Mouse (Mus musculus) adrenal gland, adult (tissue): ENCODE data around the gene Cfdp1.
A peak's percentile ranks its signal among the peaks of the same experiment; 100 is the strongest.

Experiments used
- DNase-seq, 2 experiments: peaks; one replicate each; pipeline ENCODE4 v3.0.0; 2022 to 2023; ENCODE audit warnings: low spot score in 1 of 2; ENCODE audit not compliant: inconsistent age in 2 of 2

Gene Cfdp1

DNA sequence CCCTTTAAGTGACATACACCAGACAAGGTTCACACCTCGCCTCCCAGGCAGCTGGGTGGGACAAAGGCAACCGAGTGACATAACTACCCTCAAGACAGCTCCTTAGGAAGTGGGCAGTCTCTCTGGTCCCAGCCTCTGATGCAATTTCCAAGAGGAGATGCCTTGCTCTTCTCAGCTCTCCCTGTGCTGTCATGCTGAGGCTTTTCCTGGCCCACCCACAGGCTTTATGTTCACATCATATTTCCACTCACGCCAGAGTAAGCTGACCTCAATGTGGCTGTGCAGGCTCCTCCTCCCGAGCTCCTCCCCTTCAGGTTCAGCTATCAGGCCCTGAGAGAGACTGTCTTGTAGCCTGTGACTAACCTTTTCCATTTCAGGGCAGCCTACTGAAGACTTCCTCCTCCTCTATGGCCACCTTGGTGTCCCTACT is 134.0 kb downstream of the Cfdp1 start:
- peak in 1 of 2 experiments; percentile 23 for DNase-seq

DNA sequence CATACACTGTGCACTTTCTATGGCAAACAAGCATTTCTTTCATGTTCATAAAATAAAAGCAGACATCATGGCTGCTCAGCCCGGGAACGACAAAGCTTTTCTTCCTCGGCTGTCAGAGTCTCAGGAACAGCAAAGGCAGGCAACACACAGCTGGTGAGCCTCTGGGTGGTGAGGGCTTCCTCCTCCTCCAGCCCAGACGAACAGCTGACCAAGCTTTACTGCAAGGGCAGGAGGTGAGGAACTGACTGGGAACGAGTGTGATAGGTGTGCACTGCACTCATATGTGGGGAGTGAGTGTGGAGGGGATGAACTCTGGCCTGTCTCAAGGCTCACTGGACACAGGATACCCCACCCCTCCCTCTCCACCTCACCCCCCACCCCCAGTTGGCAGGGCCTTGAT is 135.2 kb downstream of the Cfdp1 start:
- peak; percentile 7 to 36 for DNase-seq
